Comparison of ENCODE assay signal across 15 mouse cellular contexts in the genomic region with DNA sequence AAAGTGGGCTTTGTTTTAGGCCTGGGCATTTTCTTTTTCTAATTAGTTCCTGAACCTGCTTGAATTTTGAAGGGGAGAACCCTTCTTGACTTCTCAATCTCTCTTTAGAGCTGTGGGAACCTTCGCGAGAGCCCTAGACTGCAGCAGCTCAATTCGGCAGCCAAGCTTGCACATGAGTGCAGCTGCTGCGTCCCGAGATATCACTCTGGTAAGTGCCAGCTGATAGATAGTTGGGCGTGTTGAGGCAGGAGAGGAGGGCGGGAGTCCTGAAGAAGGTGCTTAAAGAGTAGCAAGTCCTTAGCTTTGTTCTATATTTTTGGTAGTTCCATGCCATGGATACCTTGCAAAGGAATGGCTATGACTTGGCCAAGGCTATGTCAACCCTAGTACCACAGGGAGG.
"Had no signal": no experiment of that assay in that cellular context is flagged by ENCODE, and none has a peak within 500 bp of the region (broad histone marks: within the 10 kb centered on the region; RNA-seq: fewer than 3 reads in every experiment).

No protein-coding gene starts in this region.

- H3K9me3 ChIP-seq: limb, embryonic 15.5 days; megakaryocyte, embryonic 14.5 days; midbrain, embryonic 13.5 days; neural tube, embryonic 15.5 days had no signal

- H3K9ac ChIP-seq: limb, embryonic 15.5 days; lung, embryonic 14.5 days; midbrain, embryonic 13.5 days; neural tube, embryonic 15.5 days had no signal

- ATAC-seq: intestine, embryonic 16.5 days; midbrain, embryonic 13.5 days had no signal

- DNase-seq: kidney, adult 2 months; kidney, postnatal 25 days; lung, embryonic 14.5 days; lung, postnatal 10 days; lung, postnatal 4 days; right cerebral cortex, postnatal 4 days; spleen, adult 18-20 months; thymus, adult 18-20 months; thymus, postnatal 25 days had no signal

- H3K4me3 ChIP-seq: limb, embryonic 15.5 days; megakaryocyte, embryonic 14.5 days; midbrain, embryonic 13.5 days; myocyte; neural tube, embryonic 15.5 days had no signal

- H3K27me3 ChIP-seq: limb, embryonic 15.5 days; megakaryocyte, embryonic 14.5 days; midbrain, embryonic 13.5 days; neural tube, embryonic 15.5 days had no signal

- H3K4me2 ChIP-seq: limb, embryonic 15.5 days; lung, embryonic 14.5 days; midbrain, embryonic 13.5 days; neural tube, embryonic 15.5 days had no signal

- H3K27ac ChIP-seq: limb, embryonic 15.5 days; midbrain, embryonic 13.5 days; neural tube, embryonic 15.5 days had no signal
